Mouse (Mus musculus) cortical plate, adult 2 months (tissue): Measurements from ENCODE around the gene Zdhhc6.

Experiments
- CTCF ChIP-seq: fragments of 200-500 bp; IDR thresholded peaks from 2 replicates; pipeline ENCODE4 v1.5.1; 2011; ENCODE audit warnings: mild to moderate bottlenecking, control low read depth, low read length; ENCODE audit not compliant: insufficient read depth; ENCODE audit errors: extremely low read depth
- POLR2A ChIP-seq: fragments of 200-500 bp; IDR thresholded peaks from 2 replicates; pipeline ENCODE4 v1.6.1; 2011; ENCODE audit warnings: mild to moderate bottlenecking, low read length, control low read depth; ENCODE audit not compliant: insufficient read depth; ENCODE audit errors: extremely low read depth

- TF ChIP-seq CTCF (no peak), POLR2A (no peak)
These were observed 26.6 kb upstream of the Zdhhc6 start for GRCm38 (mm10) chr19:55342423-55342822.
